Mouse (Mus musculus): ENCODE measurements at regions not wholly inside any gene's neighbourhood (a gene's known extent, or its start where the extent isn't known, plus 50 kb on each side); places are given as distances from the start of the nearest gene placed in this dataset.

- DNase-seq (ENCODE audit: low read depth, low spot score) = peak; percentile 86
Measured at GRCm38 (mm10) chr16:49278478-49278877, 221.2 kb downstream of the Myh15 start.

DNA sequence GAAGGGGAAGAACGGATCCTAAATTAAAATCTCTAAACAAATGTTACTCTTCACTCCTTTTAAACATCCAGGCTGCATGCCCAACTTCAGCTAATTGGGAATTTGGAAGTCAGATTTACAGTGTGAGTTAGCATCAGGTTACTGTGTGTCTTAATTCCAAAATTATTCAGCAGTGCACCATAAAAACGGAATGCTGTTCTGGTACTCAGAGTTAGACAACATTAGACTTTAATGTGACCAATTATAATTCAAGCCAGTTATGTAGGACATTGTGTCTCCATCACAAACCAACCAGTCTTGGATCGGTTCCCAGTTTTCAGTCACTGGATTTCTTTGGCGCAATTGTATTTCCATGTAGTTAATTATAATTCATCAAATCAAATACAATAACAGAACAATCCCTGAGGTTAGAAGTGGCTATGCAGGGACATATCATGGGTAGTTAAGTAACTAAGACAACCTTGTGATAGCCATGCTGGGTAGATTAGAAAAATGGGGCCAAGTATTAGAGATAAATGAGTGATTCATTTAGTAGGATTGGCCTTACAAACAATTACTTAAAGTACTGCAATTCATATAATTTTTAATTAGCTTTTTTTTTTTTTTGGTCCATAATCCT is 230.9 kb downstream of the Myh15 start:
- DNase-seq (ENCODE audit: low read depth, low spot score) = no peak

- DNase-seq (ENCODE audit: low read depth, low spot score) = no peak
Measured at GRCm38 (mm10) chr16:49289200-49290079, 232.2 kb downstream of the Myh15 start.

DNA sequence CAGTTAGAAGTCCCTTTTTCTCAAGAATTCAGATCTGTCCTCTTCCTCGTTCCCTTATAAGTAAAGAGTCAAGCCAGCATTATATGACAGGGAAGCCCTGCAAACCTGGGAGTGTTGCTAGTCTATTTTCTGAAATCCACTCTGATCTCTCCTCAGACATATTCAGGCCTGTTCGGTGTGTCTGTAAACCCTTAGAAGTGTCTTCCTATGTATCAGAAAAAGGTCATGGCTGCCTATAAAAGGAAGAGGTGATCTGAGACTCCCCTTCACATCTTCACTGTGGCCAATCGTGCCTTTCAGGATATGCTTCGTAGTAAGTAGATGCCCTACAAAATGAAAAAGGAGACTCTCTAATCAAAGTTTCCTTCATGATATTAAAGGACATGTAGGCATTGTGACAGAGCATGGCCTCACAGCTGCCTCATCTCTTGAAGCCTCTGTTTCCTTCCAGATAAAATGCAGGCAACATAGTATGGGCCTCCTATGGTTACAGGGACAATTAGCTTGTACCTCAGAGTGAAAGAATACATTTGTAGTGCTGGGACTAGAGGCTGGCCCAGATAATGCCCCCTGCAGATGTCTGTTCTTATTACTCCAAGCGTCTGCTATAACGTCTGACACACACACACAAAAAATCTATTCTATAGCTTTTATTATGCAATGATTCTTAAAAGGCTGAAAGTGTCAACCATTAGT is 246.5 kb downstream of the Myh15 start:
- DNase-seq (ENCODE audit: low read depth, low spot score) = no peak

- no peak for DNase-seq (ENCODE audit: low read depth, low spot score)
Measured at GRCm38 (mm10) chr16:49304354-49304753, 247.1 kb downstream of the Myh15 start.

DNA sequence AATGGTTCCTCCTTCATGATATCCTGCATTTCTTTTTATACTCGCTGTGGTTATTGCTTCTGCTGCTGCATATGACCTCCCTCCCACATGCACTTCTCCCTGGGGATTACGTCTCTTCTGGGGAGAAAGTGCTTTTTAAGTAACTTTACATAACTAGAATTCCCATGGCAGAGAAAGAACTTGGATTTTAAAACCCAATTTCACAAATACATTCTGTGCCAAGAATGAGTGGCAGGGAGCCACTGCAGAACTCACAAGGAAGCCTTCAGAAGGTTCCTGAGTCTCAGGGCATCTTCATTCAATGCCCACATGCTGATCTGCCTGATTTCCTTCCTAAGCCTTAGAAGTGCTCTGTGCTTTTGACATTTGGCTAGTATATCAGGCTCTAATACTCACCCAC is 259.8 kb downstream of the Myh15 start:
- DNase-seq (ENCODE audit: low read depth, low spot score) = no peak

DNA sequence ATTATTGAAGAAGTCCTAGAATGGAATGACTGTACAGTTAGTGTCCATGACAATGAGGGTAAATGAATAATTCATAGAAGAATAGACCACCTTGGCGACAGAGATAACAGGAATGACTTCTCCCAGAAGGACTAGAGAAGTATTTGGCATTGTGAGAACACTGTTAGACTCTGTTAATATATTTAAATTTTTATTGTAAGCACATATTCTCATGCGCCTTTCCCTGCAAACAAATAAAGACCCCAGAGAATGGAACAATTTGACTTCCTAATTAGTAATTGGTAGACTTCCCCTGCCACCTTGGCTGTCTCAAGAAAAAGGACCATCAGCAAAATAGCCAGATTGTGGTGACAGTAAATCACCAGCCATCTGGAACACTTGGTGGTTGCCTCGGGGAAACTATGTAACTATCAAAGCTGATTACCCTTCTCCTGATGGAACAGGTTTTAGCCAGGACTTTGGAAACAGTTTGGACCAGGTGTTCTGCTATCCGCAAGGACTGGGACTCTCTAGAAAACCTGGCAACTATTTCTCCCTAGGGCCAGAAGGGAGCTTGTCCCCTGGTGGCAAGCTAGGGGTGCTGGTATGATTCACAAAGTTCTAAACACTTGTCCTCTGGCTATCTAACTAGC is 261.9 kb downstream of the Myh15 start:
- no peak for DNase-seq (ENCODE audit: low read depth, low spot score)

- DNase-seq (ENCODE audit: low read depth, low spot score) = no peak
Measured at GRCm38 (mm10) chr16:49319774-49320173, 262.5 kb downstream of the Myh15 start.

DNA sequence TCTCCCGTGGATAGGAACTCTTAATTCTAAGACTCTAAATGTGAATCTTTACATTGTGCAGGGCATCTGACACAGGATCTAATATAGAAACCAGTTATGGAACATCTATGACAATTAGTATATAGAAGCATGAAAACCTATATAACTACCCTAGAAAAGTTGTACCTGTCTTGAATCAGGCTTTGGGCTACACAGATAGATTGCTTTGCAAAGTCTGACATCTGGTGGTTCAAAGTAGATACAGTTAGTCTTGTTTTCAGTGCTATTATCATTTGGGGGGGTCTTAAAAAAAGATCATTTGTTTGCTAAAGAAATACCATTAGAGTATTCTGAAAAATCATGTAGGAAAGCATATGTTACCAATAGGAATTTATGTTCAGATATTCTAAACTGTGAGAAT is 264.7 kb downstream of the Myh15 start:
- DNase-seq (ENCODE audit: low read depth, low spot score) = no peak

DNA sequence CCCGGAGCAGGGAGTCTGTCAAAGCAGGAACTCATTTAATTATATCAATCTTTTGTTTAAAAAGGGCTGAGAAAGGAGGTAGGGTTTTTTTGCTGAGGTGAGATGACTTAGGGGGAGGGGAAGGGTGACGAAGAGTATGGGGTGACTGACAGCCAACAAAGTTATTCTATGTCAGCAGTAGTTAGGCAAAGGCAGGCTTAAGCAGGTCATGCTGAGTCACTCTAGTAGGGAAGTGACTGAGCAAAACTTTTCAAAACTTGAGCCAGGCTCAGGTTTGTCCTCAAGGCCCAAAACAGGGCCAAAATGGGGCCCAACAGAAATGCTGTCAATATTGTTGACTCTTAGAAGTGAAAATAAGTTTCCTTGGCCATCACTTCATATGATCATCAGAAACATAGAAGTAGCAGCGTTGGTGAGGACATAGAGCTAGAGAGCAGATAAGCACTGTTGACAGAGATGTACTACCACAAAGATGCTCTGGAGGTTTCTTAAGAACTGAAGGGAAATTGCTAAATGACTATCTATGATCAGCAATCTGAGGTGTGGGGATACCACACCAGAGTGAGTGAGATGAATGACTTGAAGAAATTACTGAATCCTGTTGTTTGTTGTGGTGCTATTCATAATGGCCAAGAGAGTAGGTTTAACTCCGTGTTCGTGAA is 273.6 kb downstream of the Myh15 start:
- no peak for DNase-seq (ENCODE audit: low read depth, low spot score)

DNA sequence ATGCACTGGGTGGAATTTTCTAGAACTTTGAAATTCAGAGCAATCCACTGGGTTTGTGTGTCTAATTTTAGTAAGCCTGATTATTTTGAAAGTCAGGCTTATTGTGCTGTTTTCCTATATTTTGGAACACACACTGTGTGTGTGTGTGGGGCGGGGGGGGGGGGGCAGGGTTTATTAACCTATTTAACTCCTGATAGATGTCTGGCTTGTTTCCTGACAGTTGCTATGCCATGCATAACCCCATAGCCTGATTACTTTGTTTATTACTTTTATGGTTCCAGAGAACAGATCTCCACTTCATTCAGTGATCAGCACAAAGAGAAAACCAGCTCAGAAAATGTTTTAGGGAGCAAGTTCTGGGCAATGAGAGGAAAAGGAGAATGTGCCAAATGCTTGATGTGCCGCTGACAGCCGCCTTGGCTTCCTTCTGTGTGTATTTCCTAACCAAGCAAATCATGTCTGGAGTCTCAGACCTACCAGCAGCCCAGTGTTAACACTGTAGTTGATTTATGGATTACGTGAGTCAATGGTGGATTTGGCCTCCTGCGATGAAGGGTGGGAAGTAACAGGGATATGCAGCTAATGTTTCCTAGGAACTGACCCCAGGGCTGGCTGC is 274.9 kb downstream of the Myh15 start:
- DNase-seq (ENCODE audit: low read depth, low spot score) = peak; percentile 31

- DNase-seq (ENCODE audit: low read depth, low spot score) = no peak
Measured at GRCm38 (mm10) chr16:49335916-49336315, 278.6 kb downstream of the Myh15 start.

DNA sequence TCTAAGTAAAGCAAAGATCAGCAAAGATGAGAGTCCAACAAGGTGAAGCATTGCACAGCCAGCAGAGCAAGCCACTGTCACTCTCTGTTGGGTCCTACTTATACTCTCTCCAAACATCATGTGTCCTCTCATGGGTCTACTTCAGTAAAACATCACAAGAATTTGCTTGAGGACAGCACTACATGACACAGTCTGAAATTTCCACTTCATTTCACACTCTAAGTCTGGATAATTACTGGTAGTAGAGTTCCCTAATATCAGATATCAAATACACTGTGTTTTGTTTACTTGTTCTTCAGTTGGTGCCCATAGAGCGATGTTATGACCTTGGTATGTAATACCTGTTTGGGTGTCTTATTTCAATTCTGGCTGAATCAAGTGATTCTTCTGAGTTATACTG is 280.7 kb downstream of the Myh15 start:
- no peak for DNase-seq (ENCODE audit: low read depth, low spot score)

GRCm38 (mm10) chr16:49358404-49358803 is 301.1 kb downstream of the Myh15 start:
- DNase-seq (ENCODE audit: low read depth, low spot score) = no peak

DNA sequence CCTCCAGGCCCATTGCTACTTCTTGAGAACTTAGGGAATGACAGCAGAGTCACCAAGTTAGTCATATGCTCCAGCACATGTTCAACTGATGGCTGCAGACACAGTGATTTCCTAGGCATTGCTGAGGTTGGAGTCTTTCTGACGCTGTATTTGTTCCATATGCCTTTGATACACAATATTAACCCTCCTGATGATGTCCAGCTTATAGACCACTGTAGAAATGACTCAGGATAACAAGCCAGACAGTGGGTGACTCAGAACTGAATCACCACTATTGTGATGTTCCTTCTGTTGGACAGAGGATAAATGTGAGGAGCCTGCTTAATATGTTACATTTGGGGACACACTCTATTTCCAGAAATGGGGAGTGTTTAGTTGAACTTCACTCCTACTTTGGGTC is 304.4 kb downstream of the Myh15 start:
- DNase-seq (ENCODE audit: low read depth, low spot score) = no peak

GRCm38 (mm10) chr16:49369450-49369849 is 312.2 kb downstream of the Myh15 start:
- no peak for DNase-seq (ENCODE audit: low read depth, low spot score)

DNA sequence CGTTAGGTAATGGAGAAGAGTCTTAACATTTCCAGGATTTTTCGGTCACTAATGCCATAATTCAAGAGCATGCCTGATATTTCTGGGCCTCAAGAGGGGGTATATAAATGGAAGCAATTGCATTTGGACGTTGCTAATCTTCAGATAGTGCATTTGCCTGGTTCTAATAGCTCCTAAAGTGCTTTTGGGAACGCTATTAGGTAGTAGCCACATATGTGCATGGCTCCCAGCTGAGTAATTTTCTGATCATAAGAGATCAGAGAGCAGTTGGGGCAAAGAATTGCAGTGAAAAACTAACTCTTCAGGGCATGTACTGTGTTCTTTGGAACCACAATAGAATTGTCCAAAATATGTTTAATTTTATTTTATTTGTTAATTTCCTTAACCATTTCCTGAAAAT is 317.8 kb downstream of the Myh15 start:
- DNase-seq (ENCODE audit: low read depth, low spot score) = no peak

GRCm38 (mm10) chr16:49378917-49379473 is 320.0 kb upstream of the Ift57 start:
- DNase-seq (ENCODE audit: low read depth, low spot score) = no peak

- DNase-seq (ENCODE audit: low read depth, low spot score) = no peak
Measured at GRCm38 (mm10) chr16:49388135-49388534, 310.9 kb upstream of the Ift57 start.

GRCm38 (mm10) chr16:49407956-49408795 is 290.9 kb upstream of the Ift57 start:
- DNase-seq (ENCODE audit: low read depth, low spot score) = peak; percentile 76

All from mesoderm, embryonic 11.5 days (tissue).